In the genomic region with DNA sequence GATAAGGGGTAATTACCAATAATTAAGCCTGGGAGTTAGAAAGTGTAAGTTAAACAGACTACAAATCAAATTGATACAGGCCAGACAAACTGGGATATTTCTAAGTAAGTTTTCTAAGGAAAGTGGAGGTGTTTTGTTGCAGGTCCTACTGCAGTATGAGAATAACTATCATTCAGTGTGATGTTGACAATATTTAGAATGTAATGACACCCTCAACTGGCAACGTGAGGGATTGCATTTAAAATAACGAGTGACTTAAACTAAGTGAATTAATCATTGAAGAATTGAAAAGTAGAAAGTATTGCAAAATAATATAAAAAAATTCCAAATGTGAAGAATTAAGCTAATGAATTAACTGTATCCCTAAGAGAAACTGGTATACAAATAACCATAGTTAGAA, we compare ENCODE assay signal across 23 mouse cellular contexts. TPM values are rescaled to one million over a fixed set of nuclear protein-coding genes. Genes with fewer than 3 reads are reported as not detected.
DNase-seq lines count a peak whose midpoint lies in the region; ATAC-seq and TF ChIP-seq lines count a peak whose summit lies in the region.
"Had no signal": no experiment of that assay in that cellular context is flagged by ENCODE, and none has a peak within 500 bp of the region (broad histone marks: within the 10 kb centered on the region; RNA-seq: fewer than 3 reads in every experiment).

No protein-coding gene starts in this region.

- no peak overlapping the region for H3K9ac ChIP-seq in forebrain, embryonic 14.5 days (ENCODE audit: low read length)
- no peak overlapping the region for H3K9ac ChIP-seq in forebrain, embryonic 11.5 days (ENCODE audit: low read length)
- no peak overlapping the region for H3K9ac ChIP-seq in hindbrain, postnatal 0 days (replicated peaks; ENCODE audit: low read length)
- H3K9ac ChIP-seq in hindbrain, embryonic 16.5 days (ENCODE audit: low read depth, low read length): no peak overlapping the region
- no peak overlapping the region for H3K9ac ChIP-seq in lung, postnatal 0 days (replicated peaks; ENCODE audit: low read depth)
- H3K9ac ChIP-seq: embryonic facial prominence, embryonic 12.5 days; forebrain, embryonic 12.5 days; kidney, embryonic 15.5 days; limb, embryonic 15.5 days; midbrain, embryonic 15.5 days; neural tube, embryonic 13.5 days had no signal

- TF ChIP-seq CTCF in hindbrain, postnatal 0 days (IDR thresholded peaks at IDR 0.05; ENCODE audit: low read depth): peak; percentile 35; the same call in 1 of the 2 replicates
- TF ChIP-seq CTCF in lung, postnatal 0 days (IDR thresholded peaks at IDR 0.05): peak; percentile 48; the same call in 1 of the 2 replicates
- no peak for TF ChIP-seq CTCF in lung, adult 2 months (IDR thresholded peaks at IDR 0.05; ENCODE audit: insufficient read depth, low read length)

- 0 out of 2 replicates have a peak, but pooled peaks cover 3% of the 10 kb centered on the region for H3K27me3 ChIP-seq in forebrain, embryonic 14.5 days (replicated peaks; ENCODE audit: control insufficient read depth, insufficient read depth, low read length)
- no peaks in the 10 kb centered on the region for H3K27me3 ChIP-seq in forebrain, embryonic 11.5 days (ENCODE audit: control insufficient read depth, insufficient read depth, low read length)
- no peaks in the 10 kb centered on the region for H3K27me3 ChIP-seq in hindbrain, postnatal 0 days (ENCODE audit: insufficient read depth, low read length)
- H3K27me3 ChIP-seq in hindbrain, embryonic 16.5 days (replicated peaks; ENCODE audit: control insufficient read depth, insufficient read depth, low read length): no peaks in the 10 kb centered on the region
- H3K27me3 ChIP-seq in lung, postnatal 0 days (replicated peaks; ENCODE audit: insufficient read depth, low read length): no peaks in the 10 kb centered on the region
- H3K27me3 ChIP-seq: embryonic facial prominence, embryonic 12.5 days; forebrain, embryonic 12.5 days; kidney, embryonic 15.5 days; limb, embryonic 15.5 days; midbrain, embryonic 15.5 days; neural tube, embryonic 13.5 days had no signal

- no peaks in the 10 kb centered on the region for H3K9me3 ChIP-seq in forebrain, embryonic 14.5 days (replicated peaks; ENCODE audit: control insufficient read depth, low read length)
- H3K9me3 ChIP-seq in forebrain, embryonic 11.5 days (ENCODE audit: control insufficient read depth, low read length): no peaks in the 10 kb centered on the region
- no peaks in the 10 kb centered on the region for H3K9me3 ChIP-seq in hindbrain, postnatal 0 days (ENCODE audit: low read length)
- no peaks in the 10 kb centered on the region for H3K9me3 ChIP-seq in hindbrain, embryonic 16.5 days (ENCODE audit: control insufficient read depth, low read length)
- no peaks in the 10 kb centered on the region for H3K9me3 ChIP-seq in lung, postnatal 0 days (ENCODE audit: low read length)
- H3K9me3 ChIP-seq: embryonic facial prominence, embryonic 12.5 days; forebrain, embryonic 12.5 days; G1E; kidney, embryonic 15.5 days; limb, embryonic 15.5 days; midbrain, embryonic 15.5 days; neural tube, embryonic 13.5 days had no signal

- WGBS in forebrain, embryonic 14.5 days: 32% methylated on average over 2 of the region's 2 CpGs
- WGBS in forebrain, embryonic 11.5 days: 51% methylated on average over 2 of the region's 2 CpGs
- WGBS in hindbrain, postnatal 0 days: 45% methylated on average over 2 of the region's 2 CpGs
- WGBS in hindbrain, embryonic 16.5 days: 34% methylated on average over 2 of the region's 2 CpGs
- 24% methylated on average over 2 of the region's 2 CpGs for WGBS in lung, postnatal 0 days
- 26% methylated on average over 2 of the region's 2 CpGs for WGBS in lung, adult 2 months

- TF ChIP-seq POLR2A in lung, adult 2 months (IDR thresholded peaks at IDR 0.05; ENCODE audit: borderline replicate concordance, extremely low read depth, low read depth, low read length): no peak

- H3K27ac ChIP-seq in forebrain, embryonic 14.5 days (ENCODE audit: low read depth, low read length): no peak overlapping the region
- H3K27ac ChIP-seq in forebrain, embryonic 11.5 days (ENCODE audit: low read depth, low read length): no peak overlapping the region
- H3K27ac ChIP-seq in hindbrain, postnatal 0 days: no peak overlapping the region
- no peak overlapping the region for H3K27ac ChIP-seq in hindbrain, embryonic 16.5 days (ENCODE audit: low read depth, low read length)
- no peak overlapping the region for H3K27ac ChIP-seq in lung, postnatal 0 days (ENCODE audit: low read length)
- H3K27ac ChIP-seq: embryonic facial prominence, embryonic 12.5 days; forebrain, embryonic 12.5 days; kidney, embryonic 15.5 days; limb, embryonic 15.5 days; midbrain, embryonic 15.5 days; neural tube, embryonic 13.5 days had no signal

- no peaks in the 10 kb centered on the region for H3K36me3 ChIP-seq in forebrain, embryonic 14.5 days (ENCODE audit: control insufficient read depth, insufficient read depth, low read length)
- H3K36me3 ChIP-seq in forebrain, embryonic 11.5 days (ENCODE audit: control insufficient read depth, insufficient read depth, low read length): no peaks in the 10 kb centered on the region
- H3K36me3 ChIP-seq in hindbrain, postnatal 0 days (ENCODE audit: insufficient read depth, low read length): no peaks in the 10 kb centered on the region
- H3K36me3 ChIP-seq in hindbrain, embryonic 16.5 days (ENCODE audit: control insufficient read depth, insufficient read depth, low read length): no peaks in the 10 kb centered on the region
- H3K36me3 ChIP-seq in lung, postnatal 0 days (ENCODE audit: insufficient read depth, low read length): no peaks in the 10 kb centered on the region
- H3K36me3 ChIP-seq: embryonic facial prominence, embryonic 12.5 days; forebrain, embryonic 12.5 days; G1E; kidney, embryonic 15.5 days; limb, embryonic 15.5 days; midbrain, embryonic 15.5 days; neural tube, embryonic 13.5 days had no signal

- no peak for TF ChIP-seq EP300 in lung, postnatal 0 days (IDR thresholded peaks at IDR 0.05)

- no peak overlapping the region for H3K4me3 ChIP-seq in forebrain, embryonic 14.5 days (ENCODE audit: low read depth, low read length)
- H3K4me3 ChIP-seq in forebrain, embryonic 11.5 days (ENCODE audit: low read depth, low read length): no peak overlapping the region
- no peak overlapping the region for H3K4me3 ChIP-seq in hindbrain, postnatal 0 days (ENCODE audit: low read length)
- H3K4me3 ChIP-seq in hindbrain, embryonic 16.5 days (ENCODE audit: low read length): no peak overlapping the region
- no peak overlapping the region for H3K4me3 ChIP-seq in lung, postnatal 0 days (ENCODE audit: low read depth, low read length)
- H3K4me3 ChIP-seq in lung, adult 2 months (replicated peaks; ENCODE audit: extremely low read depth, low read depth, low read length): no peak overlapping the region
- H3K4me3 ChIP-seq: embryonic facial prominence, embryonic 12.5 days; forebrain, embryonic 12.5 days; kidney, embryonic 15.5 days; limb, embryonic 15.5 days; midbrain, embryonic 15.5 days; neural tube, embryonic 13.5 days had no signal

- H3K4me2 ChIP-seq in forebrain, embryonic 14.5 days (ENCODE audit: low read length): no peak overlapping the region
- H3K4me2 ChIP-seq in forebrain, embryonic 11.5 days (ENCODE audit: low read depth, low read length, severe bottlenecking): no peak overlapping the region
- H3K4me2 ChIP-seq in hindbrain, postnatal 0 days (ENCODE audit: low read depth, low read length): no peak overlapping the region
- H3K4me2 ChIP-seq in hindbrain, embryonic 16.5 days (ENCODE audit: low read length): no peak overlapping the region
- H3K4me2 ChIP-seq in lung, postnatal 0 days (replicated peaks; ENCODE audit: low read depth, low read length): no peak overlapping the region
- H3K4me2 ChIP-seq: embryonic facial prominence, embryonic 12.5 days; forebrain, embryonic 12.5 days; kidney, embryonic 15.5 days; limb, embryonic 15.5 days; midbrain, embryonic 15.5 days; neural tube, embryonic 13.5 days had no signal

- peak; percentile 25 for DNase-seq in forebrain, embryonic 14.5 days (ENCODE audit: low spot score)
- DNase-seq in forebrain, embryonic 11.5 days (ENCODE audit: low spot score): no peak
- DNase-seq in hindbrain, postnatal 0 days (ENCODE audit: low spot score): peak; percentile 13
- no peak for DNase-seq in lung, postnatal 0 days (ENCODE audit: low spot score)
- no peak for DNase-seq in lung, adult 2 months
- DNase-seq: B cell, adult 2 months; cerebellum, adult 9-10 months; gastrocnemius, postnatal 14 days; lung, postnatal 14 days; right cerebral cortex, adult 18-20 months; thymus, adult 18-20 months had no signal

- ATAC-seq in forebrain, embryonic 14.5 days: no peak
- ATAC-seq in forebrain, embryonic 11.5 days (replicated peaks; ENCODE audit: low FRiP score): no peak
- no peak for ATAC-seq in hindbrain, postnatal 0 days
- ATAC-seq in hindbrain, embryonic 16.5 days: no peak
- ATAC-seq in lung, postnatal 0 days: no peak
- ATAC-seq in megakaryocyte progenitor cell, adult 5-6 weeks (replicated peaks; ENCODE audit: poor library complexity): 0 out of 2 replicates have a peak, but pooled peaks have one; percentile 39
- no peak for ATAC-seq in activated CD4-positive, CD25-positive, alpha-beta regulatory T cell, adult 4 months
- ATAC-seq: midbrain, embryonic 15.5 days had no signal

- H3K4me1 ChIP-seq in forebrain, embryonic 14.5 days (ENCODE audit: control insufficient read depth, insufficient read depth, low read length): no peaks in the 10 kb centered on the region
- no peaks in the 10 kb centered on the region for H3K4me1 ChIP-seq in forebrain, embryonic 11.5 days (replicated peaks; ENCODE audit: control insufficient read depth, insufficient read depth, low read length)
- H3K4me1 ChIP-seq in hindbrain, postnatal 0 days (ENCODE audit: insufficient read depth, low read length): no peaks in the 10 kb centered on the region
- no peaks in the 10 kb centered on the region for H3K4me1 ChIP-seq in hindbrain, embryonic 16.5 days (ENCODE audit: control insufficient read depth, insufficient read depth, low read depth, low read length)
- H3K4me1 ChIP-seq in lung, postnatal 0 days (ENCODE audit: insufficient read depth, low read depth, low read length): no peaks in the 10 kb centered on the region; the same call in 1 of the 2 replicates
- 0 out of 2 replicates have a peak, but pooled peaks cover 2% of the 10 kb centered on the region for H3K4me1 ChIP-seq in lung, adult 2 months (ENCODE audit: control insufficient read depth, insufficient read depth, low read length)
- H3K4me1 ChIP-seq: forebrain, embryonic 12.5 days; kidney, embryonic 15.5 days; midbrain, embryonic 15.5 days; neural tube, embryonic 13.5 days had no signal

RNA-seq across cellular contexts. Expression of a gene that starts 49.0 kb away (rescaled TPM):
- 0.41 and 0.61 TPM in 2 replicates for polyA plus RNA-seq in forebrain, embryonic 14.5 days (2014; fragmentation: Nextera tagmentation; extraction: Ambion mirVana)
- not detected in 2 replicates for polyA plus RNA-seq in forebrain, embryonic 11.5 days (2014; fragmentation: Nextera tagmentation; extraction: Ambion mirVana)
- total RNA-seq in hindbrain, postnatal 0 days (2014; rRNA removed): 2.1 and 2.9 TPM in 2 replicates
- polyA plus RNA-seq in hindbrain, postnatal 0 days (2015; fragmentation: Nextera tagmentation; extraction: Ambion mirVana): 1.0 and 1.3 TPM in 2 replicates
- polyA plus RNA-seq in hindbrain, embryonic 16.5 days (2015; fragmentation: Nextera tagmentation; extraction: Ambion mirVana): 1.8 and 2.3 TPM in 2 replicates
- polyA plus RNA-seq in lung, postnatal 0 days (2015; fragmentation: Nextera tagmentation; extraction: Ambion mirVana): 0.19 and 0.32 TPM in 2 replicates
- 0.12 and 0.33 TPM in 2 replicates for polyA plus RNA-seq in lung, adult 2 months (2012; rRNA removed)
- total RNA-seq in megakaryocyte progenitor cell, adult 5-6 weeks (2015): not detected in 2 replicates
- total RNA-seq in megakaryocyte progenitor cell, adult 5-6 weeks (2017): not detected in 2 replicates
- polyA plus RNA-seq in activated CD4-positive, CD25-positive, alpha-beta regulatory T cell, adult 4 months (2017; shearing (Covaris generic)): under 1 TPM in 1 of 2 experiments, not detected in 1; 0.26 TPM
- total RNA-seq: G1E had no signal
- polyA plus RNA-seq: G1E had no signal

RNA-seq across cellular contexts. Expression of a gene that starts 57.4 kb away (rescaled TPM):
- not detected in 2 replicates for polyA plus RNA-seq in forebrain, embryonic 14.5 days (2014; fragmentation: Nextera tagmentation; extraction: Ambion mirVana)
- polyA plus RNA-seq in forebrain, embryonic 11.5 days (2014; fragmentation: Nextera tagmentation; extraction: Ambion mirVana): not detected in 2 replicates
- total RNA-seq in hindbrain, postnatal 0 days (2014; rRNA removed): not detected in 2 replicates
- polyA plus RNA-seq in hindbrain, postnatal 0 days (2015; fragmentation: Nextera tagmentation; extraction: Ambion mirVana): not detected in 2 replicates
- polyA plus RNA-seq in hindbrain, embryonic 16.5 days (2015; fragmentation: Nextera tagmentation; extraction: Ambion mirVana): not detected in 2 replicates
- polyA plus RNA-seq in lung, postnatal 0 days (2015; fragmentation: Nextera tagmentation; extraction: Ambion mirVana): not detected in 2 replicates
- not detected in 2 replicates for polyA plus RNA-seq in lung, adult 2 months (2012; rRNA removed)
- total RNA-seq in megakaryocyte progenitor cell, adult 5-6 weeks (2015): not detected in 2 replicates
- not detected in 2 replicates for total RNA-seq in megakaryocyte progenitor cell, adult 5-6 weeks (2017)
- polyA plus RNA-seq in activated CD4-positive, CD25-positive, alpha-beta regulatory T cell, adult 4 months (2017; shearing (Covaris generic)): not detected
- total RNA-seq: adrenal gland, adult 18-20 months; G1E; gastrocnemius, postnatal 14 days; left cerebral cortex, adult 8-10 months had no signal
- polyA plus RNA-seq: embryonic facial prominence, embryonic 12.5 days; forebrain, embryonic 12.5 days; G1E; kidney, embryonic 15.5 days; limb, embryonic 15.5 days; midbrain, embryonic 15.5 days; neural tube, embryonic 13.5 days had no signal

Comparison
In these comparisons a context has a peak if more than half of its experiments do, and no peak if none do; other contexts are left out.
1. DNase-seq: peak in forebrain, embryonic 14.5 days (single experiment) and hindbrain, postnatal 0 days (single experiment); none in forebrain, embryonic 11.5 days (single experiment), lung, postnatal 0 days (single experiment) and lung, adult 2 months (single experiment).